Mouse (Mus musculus) MEL (cell line): ENCODE data around the gene Hist1h2ae. TPM values are rescaled to one million over a fixed set of nuclear protein-coding genes. Genes with fewer than 3 reads are reported as not detected.

Source experiments
- DNase-seq: peaks from one replicate; pipeline ENCODE4 v3.0.0; 2011; ENCODE audit warnings: low read depth, low spot score
- H3K27ac ChIP-seq: 2 replicates; pipeline ENCODE4 v1.5.1; 2012; ENCODE audit warnings: low read depth, mild to moderate bottlenecking, control low read depth, low read length, moderate library complexity; ENCODE audit not compliant: control insufficient read depth
- H3K27me3 ChIP-seq, 2 experiments: fragments of 150-350 bp in 1 of 2; sonication (generic) in 1 of 2; 2 replicates each; pipeline ENCODE4 v1.6.1; 2012; ENCODE audit warnings: low read length in 2 of 2, mild to moderate bottlenecking in 2 of 2, improper control_type of control experiment in 1 of 2, moderate library complexity in 1 of 2; ENCODE audit not compliant: insufficient read depth in 2 of 2, control insufficient read depth in 1 of 2
- H3K36me3 ChIP-seq, 2 experiments: 2 replicates each; pipeline ENCODE4 v1.6.1; 2012 to 2014; ENCODE audit warnings: low read length in 2 of 2, improper control_type of control experiment in 1 of 2, inconsistent platforms in 1 of 2, mild to moderate bottlenecking in 1 of 2; ENCODE audit not compliant: insufficient read depth in 2 of 2, control insufficient read depth in 1 of 2
- H3K4me1 ChIP-seq, 2 experiments: fragments of 150-350 bp in 1 of 2; sonication (generic) in 1 of 2; 2 replicates each; pipeline ENCODE4 v1.6.1; 2012; ENCODE audit warnings: low read length in 2 of 2, improper control_type of control experiment in 1 of 2, mild to moderate bottlenecking in 1 of 2; ENCODE audit not compliant: insufficient read depth in 2 of 2, control insufficient read depth in 1 of 2
- H3K4me3 ChIP-seq, 2 experiments: fragments of 150-350 bp in 1 of 2; sonication (generic) in 1 of 2; 2 replicates each; pipeline ENCODE4 v1.5.1; 2012; ENCODE audit warnings: low read depth in 2 of 2, low read length in 2 of 2, mild to moderate bottlenecking in 2 of 2, moderate library complexity in 2 of 2, control low read depth in 1 of 2, improper control_type of control experiment in 1 of 2; ENCODE audit not compliant: control insufficient read depth in 1 of 2, insufficient read depth in 1 of 2
- H3K79me2 ChIP-seq: 2 replicates; pipeline ENCODE4 v1.6.1; 2012; ENCODE audit warnings: mild to moderate bottlenecking, low read length, moderate library complexity; ENCODE audit not compliant: control insufficient read depth, poor library complexity, insufficient read depth
- H3K9ac ChIP-seq: 2 replicates; pipeline ENCODE4 v1.6.1; 2012; ENCODE audit warnings: low read depth, mild to moderate bottlenecking, control low read depth, low read length, moderate library complexity; ENCODE audit not compliant: control insufficient read depth, poor library complexity, severe bottlenecking
- H3K9me3 ChIP-seq: fragments of 150-350 bp; sonication (generic); replicated peaks from 2 replicates; pipeline ENCODE4 v1.6.1; 2012; ENCODE audit warnings: mild to moderate bottlenecking, low read length, improper control_type of control experiment, moderate library complexity; ENCODE audit not compliant: insufficient read depth
- CHD1 ChIP-seq: IDR thresholded peaks from 2 replicates; pipeline ENCODE4 v1.6.1; 2012; ENCODE audit warnings: low read depth, mild to moderate bottlenecking, inconsistent platforms, low read length, improper control_type of control experiment
- CHD2 ChIP-seq: IDR thresholded peaks from 2 replicates; pipeline ENCODE4 v1.6.1; 2011; ENCODE audit warnings: low read length, improper control_type of control experiment
- CTCF ChIP-seq, 3 experiments: IDR thresholded peaks in 2 of 3; conservative IDR thresholded peaks in 1 of 3; 2 replicates each; pipeline ENCODE4 v1.5.1; 2011 to 2012; ENCODE audit warnings: low read length in 3 of 3, low read depth in 2 of 3, mild to moderate bottlenecking in 2 of 3, improper control_type of control experiment in 1 of 3, inconsistent platforms in 1 of 3, mixed read lengths in 1 of 3, moderate library complexity in 1 of 3; ENCODE audit not compliant: control insufficient read depth in 1 of 3, insufficient read depth in 1 of 3, poor library complexity in 1 of 3, severe bottlenecking in 1 of 3
- GATA1 ChIP-seq: IDR thresholded peaks from 2 replicates; pipeline ENCODE4 v1.6.1; 2011; ENCODE audit warnings: low read depth, low read length, improper control_type of control experiment
- HCFC1 ChIP-seq: IDR thresholded peaks from 2 replicates; pipeline ENCODE4 v1.6.1; 2012; ENCODE audit warnings: low read depth, mild to moderate bottlenecking, inconsistent platforms, low read length, improper control_type of control experiment, moderate library complexity
- JUND ChIP-seq: IDR thresholded peaks from 2 replicates; pipeline ENCODE4 v1.6.1; 2011; ENCODE audit warnings: low read depth, mild to moderate bottlenecking, improper control_type of control experiment, low read length
- KAT2A ChIP-seq: conservative IDR thresholded peaks from 2 replicates; pipeline ENCODE4 v1.6.1; 2012; ENCODE audit warnings: low read depth, low read length, improper control_type of control experiment, inconsistent platforms
- MAFK ChIP-seq: IDR thresholded peaks from 2 replicates; pipeline ENCODE4 v1.6.1; 2011; ENCODE audit warnings: low read depth, mild to moderate bottlenecking, low read length, improper control_type of control experiment, borderline replicate concordance
- MAX ChIP-seq: IDR thresholded peaks from 2 replicates; pipeline ENCODE4 v1.6.1; 2011; ENCODE audit warnings: low read length, improper control_type of control experiment
- NRF1 ChIP-seq: IDR thresholded peaks from 2 replicates; pipeline ENCODE4 v1.6.1; 2014; ENCODE audit warnings: low read depth, mild to moderate bottlenecking, inconsistent platforms, low read length, improper control_type of control experiment, moderate library complexity; ENCODE audit not compliant: poor library complexity, insufficient read depth, severe bottlenecking
- POLR2AphosphoS2 ChIP-seq: IDR thresholded peaks from 2 replicates; pipeline ENCODE4 v1.6.1; 2011; ENCODE audit warnings: low read length, improper control_type of control experiment
- POLR2AphosphoS5 ChIP-seq: IDR thresholded peaks from 2 replicates; pipeline ENCODE4 v1.6.1; 2012; ENCODE audit warnings: low read depth, borderline replicate concordance, mild to moderate bottlenecking, inconsistent platforms, low read length, moderate library complexity, mixed read lengths
- RAD21 ChIP-seq: IDR thresholded peaks from 2 replicates; pipeline ENCODE4 v1.6.1; 2011; ENCODE audit warnings: mild to moderate bottlenecking, low read depth, low read length, improper control_type of control experiment
- RCOR1 ChIP-seq: IDR thresholded peaks from 2 replicates; pipeline ENCODE4 v1.6.1; 2012; ENCODE audit warnings: low read depth, mild to moderate bottlenecking, inconsistent platforms, low read length, improper control_type of control experiment
- SMC3 ChIP-seq: IDR thresholded peaks from 2 replicates; pipeline ENCODE4 v1.6.1; 2011; ENCODE audit warnings: low read depth, low read length, improper control_type of control experiment
- TBP ChIP-seq: IDR thresholded peaks from 2 replicates; pipeline ENCODE4 v1.8.0; 2011; ENCODE audit warnings: low read depth, low read length, improper control_type of control experiment
- UBTF ChIP-seq: IDR thresholded peaks from 2 replicates; pipeline ENCODE4 v1.6.1; 2012; ENCODE audit warnings: low read depth, mild to moderate bottlenecking, inconsistent platforms, low read length, improper control_type of control experiment, moderate library complexity, borderline replicate concordance; ENCODE audit not compliant: insufficient read depth
- USF1 ChIP-seq: IDR thresholded peaks from 2 replicates; pipeline ENCODE4 v1.6.1; 2014; ENCODE audit warnings: low read depth, mild to moderate bottlenecking, inconsistent platforms, low read length, improper control_type of control experiment, moderate library complexity
- polyA plus RNA-seq, 2 experiments: library from polyadenylated mRNA; stranded (reverse) in 1 of 2; unstranded in 1 of 2; fragments of >175 nt in 1 of 2; fragments of >200 nt in 1 of 2; gene quantifications; 2 replicates each; pipeline versions ENCODE4 v1.2.1 to v1.2.4; 2012; ENCODE audit warnings: low replicate concordance in 2 of 2, low read depth in 1 of 2; ENCODE audit not compliant: insufficient read length in 2 of 2, insufficient read depth in 1 of 2, missing spikeins in 1 of 2
- total RNA-seq: library from RNA; depleted of rRNA; stranded (reverse); fragments of 300-350 nt; gene quantifications from 2 replicates; pipeline ENCODE4 v1.2.3, GENCODE M21; 2012

The Hist1h2ae gene
- total and polyA plus RNA-seq, 3 experiments: 3.3 to 560 TPM; not detected in 1

- Histone ChIP-seq H3K36me3 (peaks cover 0 to 14% of the 10 kb centered on the region in 2 experiments; a peak in 2 of 4 replicates), H3K9ac (peak overlapping the region; percentile 84), H3K79me2 (no peaks in the 10 kb centered on the region; the same call in 1 of the 2 replicates), H3K9me3 (no peaks in the 10 kb centered on the region), H3K4me1 (peaks cover 6% of the 10 kb centered on the region in 2 experiments), H3K27ac (peak overlapping the region; percentile 66), H3K27me3 (no peaks in the 10 kb centered on the region), H3K4me3 (peak overlapping the region; percentile 62 to 81)
- TF ChIP-seq TBP: peak; percentile 100
- no peak for TF ChIP-seq NRF1
- peak; percentile 94 for DNase-seq
Measured at GRCm38 (mm10) chr13:23526312-23526711, 44.7 kb downstream of the Hist1h2ae start.

DNA sequence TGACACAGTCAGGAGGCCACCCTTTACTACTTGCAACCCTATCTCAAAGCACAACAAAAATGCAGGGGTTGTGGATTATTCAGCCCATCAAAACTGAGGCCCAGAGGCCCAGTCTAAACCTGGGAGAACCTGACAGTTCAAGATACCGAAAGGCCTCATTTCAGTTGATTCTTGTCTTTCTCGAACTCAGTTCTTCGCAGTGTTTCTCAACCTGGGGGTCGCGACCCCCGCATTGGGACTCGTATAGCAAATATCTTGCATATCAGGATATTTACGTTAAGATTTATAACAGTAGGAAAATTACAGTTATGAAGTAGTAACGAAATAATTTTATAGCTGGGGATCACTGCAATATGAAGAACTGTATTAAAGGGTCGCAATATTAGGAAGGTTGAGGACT is 45.1 kb downstream of the Hist1h2ae start:
- Histone ChIP-seq H3K27ac (peak overlapping the region; percentile 41; the same call in 1 of the 2 replicates), H3K27me3 (no peaks in the 10 kb centered on the region)
- DNase-seq: peak; percentile 75

GRCm38 (mm10) chr13:23524654-23525053 is 46.4 kb downstream of the Hist1h2ae start:
- Histone ChIP-seq H3K79me2 (no peaks in the 10 kb centered on the region), H3K4me3 (peak overlapping the region; percentile 24 to 49), H3K27me3 (no peaks in the 10 kb centered on the region), H3K9ac (peak overlapping the region; percentile 39), H3K9me3 (no peaks in the 10 kb centered on the region), H3K36me3 (peaks cover 0 to 28% of the 10 kb centered on the region in 2 experiments; a peak in 2 of 4 replicates), H3K4me1 (peaks cover 6 to 13% of the 10 kb centered on the region in 2 experiments), H3K27ac (no peak overlapping the region)
- TF ChIP-seq TBP (peak; percentile 73), CTCF (IDR thresholded peaks at IDR 0.05 in 2 of 3, conservative IDR thresholded peaks at IDR 0.05 in 1 of 3; ENCODE audit: control insufficient read depth in 1 of 3, insufficient read depth in 1 of 3, low read depth in 2 of 3, low read length in 3 of 3, poor library complexity in 1 of 3, severe bottlenecking in 1 of 3) (peak in 2 of 3 experiments; percentile 88 to 93; a peak in 4 of 6 replicates), MAX (no peak), GATA1 (peak; percentile 66)
- peak; percentile 94 for DNase-seq

More for the DNA sequence above, 45.1 kb downstream of the Hist1h2ae start:
- Histone ChIP-seq H3K9me3 (no peaks in the 10 kb centered on the region), H3K4me1 (peaks cover 6 to 7% of the 10 kb centered on the region in 2 experiments), H3K36me3 (peaks cover 0 to 17% of the 10 kb centered on the region in 2 experiments; a peak in 2 of 4 replicates), H3K4me3 (peak overlapping the region; percentile 24 to 58), H3K9ac (peak overlapping the region; percentile 54), H3K79me2 (no peaks in the 10 kb centered on the region; the same call in 1 of the 2 replicates)
- TF ChIP-seq POLR2AphosphoS5 (no peak), GATA1 (no peak), SMC3 (no peak), MAFK (no peak), USF1 (no peak), RAD21 (no peak), KAT2A (no peak), HCFC1 (no peak), JUND (no peak), POLR2AphosphoS2 (no peak), RCOR1 (no peak), CHD2 (no peak), CTCF (IDR thresholded peaks at IDR 0.05 in 2 of 3, conservative IDR thresholded peaks at IDR 0.05 in 1 of 3; ENCODE audit: control insufficient read depth in 1 of 3, insufficient read depth in 1 of 3, low read depth in 2 of 3, low read length in 3 of 3, poor library complexity in 1 of 3, severe bottlenecking in 1 of 3) (no peak), UBTF (no peak), CHD1 (no peak)
